Mouse (Mus musculus) left cerebral cortex, postnatal 25 days (tissue): Measurements from ENCODE around the gene Nr4a1. TPM values are rescaled to one million over a fixed set of nuclear protein-coding genes. Genes with fewer than 3 reads are reported as not detected.

Experiments used
- DNase-seq, 2 experiments: peaks; one replicate each; pipeline ENCODE4 v3.0.0; 2022; ENCODE audit warnings: low spot score in 2 of 2, mixed read lengths in 1 of 2
- intact Hi-C: fragments of 180-260 bp; cut with DNase I; formaldehyde crosslinking; loops from one replicate; pipeline ENCODE4 v1.15.1; 2025
- total RNA-seq, 2 experiments: library from RNA; stranded (reverse); gene quantifications; 2 replicates each; pipeline ENCODE4 v1.2.3; 2021

Nr4a1 gene
- total RNA-seq, 2 experiments from 2014 or later = 111 to 133 TPM

GRCm38 (mm10) chr15:101278589-101278988 is 24.5 kb downstream of the Nr4a1 start:
- intact Hi-C loops = no loop called here
- no peak for DNase-seq

GRCm38 (mm10) chr15:101279430-101279999 is 25.4 kb downstream of the Nr4a1 start:
- no peak for DNase-seq
- intact Hi-C loops = no loop called here

GRCm38 (mm10) chr15:101282471-101282870 is 28.4 kb downstream of the Nr4a1 start:
- no peak for DNase-seq
- intact Hi-C loops = loop anchor here (2.0 kb wide), 1 partner anchor 62 kb away; no protein-coding TSS in a partner anchor

GRCm38 (mm10) chr15:101283183-101283910 is 29.3 kb downstream of the Nr4a1 start:
- DNase-seq = peak; percentile 60 to 78
- intact Hi-C loops = loop anchor here (1.0 to 2.0 kb wide), 3 partner anchors 43 to 63 kb away; partner anchors contain the start of gene Grasp

- intact Hi-C loops = loop anchor here (1.0 to 2.0 kb wide), 4 partner anchors 31 to 63 kb away; partner anchors contain the start of gene Grasp
- DNase-seq = peak; percentile 91 to 92
These were observed 30.1 kb downstream of the Nr4a1 start, which contains the start of gene Atg101 for GRCm38 (mm10) chr15:101283911-101284750. Atg101 (plus strand) TSS chr15:101284272.

GRCm38 (mm10) chr15:101286129-101286770 is 32.2 kb downstream of the Nr4a1 start:
- no peak for DNase-seq
- intact Hi-C loops = no loop called here

GRCm38 (mm10) chr15:101287361-101287760 is 33.3 kb downstream of the Nr4a1 start:
- no peak for DNase-seq
- intact Hi-C loops = no loop called here

GRCm38 (mm10) chr15:101290354-101290753 is 36.3 kb downstream of the Nr4a1 start:
- intact Hi-C loops = no loop called here
- DNase-seq = no peak

GRCm38 (mm10) chr15:101292012-101292411 is 37.9 kb downstream of the Nr4a1 start:
- intact Hi-C loops = no loop called here
- no peak for DNase-seq

- no peak for DNase-seq
- intact Hi-C loops = no loop called here
These were observed 39.1 kb downstream of the Nr4a1 start, which contains the start of gene 6030408B16Rik for GRCm38 (mm10) chr15:101293025-101293621. 6030408B16Rik (plus strand) TSS chr15:101293212.

- intact Hi-C loops = no loop called here
- DNase-seq = peak in 1 of 2 experiments; percentile 43
These were observed 40.2 kb downstream of the Nr4a1 start for GRCm38 (mm10) chr15:101294028-101294894.

GRCm38 (mm10) chr15:101295106-101295505 is 41.0 kb downstream of the Nr4a1 start:
- DNase-seq = no peak
- intact Hi-C loops = no loop called here

GRCm38 (mm10) chr15:101295616-101296015 is 41.5 kb downstream of the Nr4a1 start:
- intact Hi-C loops = no loop called here
- no peak for DNase-seq

GRCm38 (mm10) chr15:101296091-101296490 is 42.0 kb downstream of the Nr4a1 start:
- intact Hi-C loops = no loop called here

GRCm38 (mm10) chr15:101297988-101298387 is 43.9 kb downstream of the Nr4a1 start:
- DNase-seq = no peak
- intact Hi-C loops = no loop called here

More at GRCm38 (mm10) chr15:101296091-101296490, 42.0 kb downstream of the Nr4a1 start:
- no peak for DNase-seq

- no peak for DNase-seq
- intact Hi-C loops = no loop called here
These were observed 44.5 kb downstream of the Nr4a1 start for GRCm38 (mm10) chr15:101298550-101298949.

- intact Hi-C loops = no loop called here
These were observed 45.5 kb downstream of the Nr4a1 start for GRCm38 (mm10) chr15:101299480-101299960.

GRCm38 (mm10) chr15:101300128-101300527 is 46.1 kb downstream of the Nr4a1 start:
- intact Hi-C loops = no loop called here
- DNase-seq = no peak

More at GRCm38 (mm10) chr15:101299480-101299960, 45.5 kb downstream of the Nr4a1 start:
- DNase-seq = no peak
